Mouse (Mus musculus) erythroblast, embryonic 14.5 days (primary cell): Measurements from ENCODE around the gene Chka. TPM values are rescaled to one million over a fixed set of nuclear protein-coding genes. Genes with fewer than 3 reads are reported as not detected.

Experiments used
- H3K27me3 ChIP-seq: 2 replicates; pipeline ENCODE4 v1.6.1; 2012; ENCODE audit warnings: inconsistent platforms; ENCODE audit not compliant: control insufficient read depth
- H3K36me3 ChIP-seq: 2 replicates; pipeline ENCODE4 v1.6.1; 2012; ENCODE audit warnings: mild to moderate bottlenecking, inconsistent platforms; ENCODE audit not compliant: control insufficient read depth
- H3K4me1 ChIP-seq: 2 replicates; pipeline ENCODE4 v1.6.1; 2012; ENCODE audit warnings: inconsistent platforms; ENCODE audit not compliant: control insufficient read depth
- H3K4me3 ChIP-seq: replicated peaks from 2 replicates; pipeline ENCODE3; 2012; ENCODE audit warnings: moderate library complexity, mild to moderate bottlenecking, inconsistent platforms
- H3K9me3 ChIP-seq: 2 replicates; pipeline ENCODE4 v1.6.1; 2012; ENCODE audit warnings: low read length, inconsistent platforms, mixed read lengths; ENCODE audit not compliant: control insufficient read depth
- GATA1 ChIP-seq: IDR thresholded peaks from 2 replicates; pipeline ENCODE4 v1.6.1; 2012; ENCODE audit warnings: low read length, inconsistent platforms, mixed read lengths
- TAL1 ChIP-seq: IDR thresholded peaks from 3 replicates; pipeline ENCODE4 v1.6.1; 2012; ENCODE audit warnings: low read length, inconsistent platforms, mixed read lengths
- polyA plus RNA-seq: library from polyadenylated mRNA; stranded (reverse); fragments of >175 nt; gene quantifications from 2 replicates; pipeline ENCODE4 v1.2.3, GENCODE M21; 2012

Chka gene
- polyA plus RNA-seq, 1 experiment, result 0.70 TPM

DNA sequence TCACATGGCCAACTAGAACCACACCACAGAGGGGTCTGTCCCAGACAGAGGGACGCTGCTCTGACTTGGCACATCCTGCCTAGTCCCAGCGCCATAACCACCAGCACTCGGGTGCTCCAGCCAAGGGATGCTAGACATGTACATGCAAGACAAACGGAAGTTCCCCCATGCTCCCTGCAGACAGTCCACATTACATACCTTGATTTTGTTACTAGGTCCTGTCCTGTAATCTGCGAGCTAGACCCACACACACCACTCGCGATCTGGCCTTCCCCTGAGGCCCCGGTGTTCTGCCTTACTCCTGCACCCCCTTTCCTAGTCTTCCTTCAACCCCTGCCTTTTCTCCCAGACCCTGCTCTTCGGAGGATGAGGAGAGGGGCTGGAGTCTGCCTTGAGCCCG lies 54.8 kb downstream of the Chka start:
- Histone ChIP-seq H3K4me3 (peak overlapping the region; percentile 70), H3K4me1 (peaks cover 34% of the 10 kb centered on the region), H3K9me3 (no peaks in the 10 kb centered on the region), H3K36me3 (peaks cover 59% of the 10 kb centered on the region), H3K27me3 (no peaks in the 10 kb centered on the region)
- no peak for TF ChIP-seq GATA1
- TF ChIP-seq TAL1, result no peak

DNA sequence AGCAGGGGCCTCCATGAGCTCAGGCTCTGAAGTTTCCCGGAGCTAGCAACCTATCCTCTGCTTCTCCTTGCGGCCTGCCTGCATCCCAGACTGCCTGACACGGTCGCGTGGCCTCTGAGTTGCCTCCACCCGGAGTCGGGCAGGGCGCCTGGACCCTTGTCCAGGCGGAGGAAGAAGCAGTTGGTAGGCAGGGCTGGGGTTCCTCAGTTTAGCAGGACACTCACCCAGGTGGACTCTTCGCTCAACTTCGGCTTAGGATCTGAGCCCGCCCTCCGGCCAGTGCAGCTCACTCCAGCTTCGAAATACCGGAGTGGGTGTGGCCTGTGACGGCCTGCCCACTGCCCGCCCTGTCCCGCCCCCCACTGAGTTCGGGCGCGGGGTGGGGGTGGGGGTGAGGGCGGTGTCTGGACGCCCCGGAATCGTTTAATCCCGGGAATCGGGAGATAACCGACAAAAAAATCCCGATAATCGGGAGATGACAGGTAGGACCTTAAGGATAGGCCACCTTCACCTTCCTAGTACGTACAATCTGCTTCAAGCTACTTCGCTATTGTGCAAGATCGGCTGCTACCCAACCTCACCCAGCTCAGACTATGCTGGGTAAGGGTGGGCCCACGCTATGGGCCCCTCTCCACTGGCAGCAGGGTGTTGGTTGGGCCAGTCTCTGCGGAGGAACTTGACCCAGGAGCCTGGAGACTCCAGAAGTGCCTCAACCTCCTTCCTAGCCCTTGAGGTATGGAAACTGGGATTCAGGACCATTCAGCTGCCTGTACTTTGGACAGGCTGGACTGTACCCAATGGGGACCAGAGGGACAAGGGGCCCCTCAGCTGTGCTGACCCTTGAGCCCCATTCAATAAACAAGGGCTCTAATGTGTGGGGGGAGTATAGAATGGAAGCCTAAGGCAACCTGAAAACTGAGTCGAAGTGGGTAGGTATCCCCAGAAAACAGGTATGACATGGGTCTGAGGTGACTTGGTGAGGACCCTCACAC lies 55.5 kb downstream of the Chka start, which contains the start of gene Tcirg1:
Gene Tcirg1 (minus strand): TSS at position 339 of the 992 bp plus-strand sequence.
- H3K27me3 ChIP-seq, result no peaks in the 10 kb centered on the region
- no peak for TF ChIP-seq TAL1
- TF ChIP-seq GATA1, result no peak
- H3K36me3 ChIP-seq, result peaks cover 58% of the 10 kb centered on the region
- peak within 1 kb of the TSS; percentile 70 for H3K4me3 ChIP-seq
- H3K9me3 ChIP-seq, result no peaks in the 10 kb centered on the region
- H3K4me1 ChIP-seq, result peaks cover 41% of the 10 kb centered on the region

DNA sequence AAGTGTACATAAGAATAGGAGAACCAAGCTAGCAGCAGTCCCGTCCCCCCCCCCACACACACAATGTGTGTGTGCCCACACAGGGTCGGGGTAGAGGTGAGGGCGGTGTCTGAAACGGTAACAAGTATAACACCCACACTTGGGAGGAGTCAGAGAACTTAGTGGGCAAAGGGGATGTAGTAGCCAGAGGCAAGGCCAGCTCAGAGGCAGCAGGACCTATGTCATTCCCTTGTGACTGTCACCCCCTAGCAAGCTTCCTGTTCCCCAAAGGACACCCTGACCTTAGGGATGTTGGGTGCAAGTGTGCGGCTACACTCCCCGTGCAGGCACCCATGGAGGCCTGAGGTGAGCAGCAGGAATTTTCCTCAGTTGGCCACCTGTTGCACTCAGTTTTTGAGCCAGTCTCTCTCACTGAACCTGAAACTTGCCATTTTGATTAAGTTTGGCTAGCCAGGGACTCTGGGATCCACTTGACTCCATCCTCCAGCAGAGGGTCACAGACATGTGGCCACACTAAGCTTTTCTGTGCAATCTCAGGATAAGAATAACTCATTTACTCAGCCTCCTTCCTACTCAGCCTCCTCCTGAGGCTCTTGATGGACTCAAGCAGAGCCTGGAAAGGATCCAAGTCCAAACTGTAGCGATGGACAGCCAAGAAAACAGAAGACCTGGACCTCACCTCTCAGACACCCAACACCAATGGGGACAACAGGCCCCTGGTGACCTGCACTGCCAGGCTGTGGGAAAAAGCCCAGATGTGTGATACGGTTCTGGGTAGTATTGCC lies 56.5 kb downstream of the Chka start:
- no peak for TF ChIP-seq TAL1
- TF ChIP-seq GATA1, result no peak
- H3K9me3 ChIP-seq, result no peaks in the 10 kb centered on the region
- peaks cover 49% of the 10 kb centered on the region for H3K36me3 ChIP-seq
- no peaks in the 10 kb centered on the region for H3K27me3 ChIP-seq
- H3K4me1 ChIP-seq, result peaks cover 47% of the 10 kb centered on the region
- H3K4me3 ChIP-seq, result no peak overlapping the region

DNA sequence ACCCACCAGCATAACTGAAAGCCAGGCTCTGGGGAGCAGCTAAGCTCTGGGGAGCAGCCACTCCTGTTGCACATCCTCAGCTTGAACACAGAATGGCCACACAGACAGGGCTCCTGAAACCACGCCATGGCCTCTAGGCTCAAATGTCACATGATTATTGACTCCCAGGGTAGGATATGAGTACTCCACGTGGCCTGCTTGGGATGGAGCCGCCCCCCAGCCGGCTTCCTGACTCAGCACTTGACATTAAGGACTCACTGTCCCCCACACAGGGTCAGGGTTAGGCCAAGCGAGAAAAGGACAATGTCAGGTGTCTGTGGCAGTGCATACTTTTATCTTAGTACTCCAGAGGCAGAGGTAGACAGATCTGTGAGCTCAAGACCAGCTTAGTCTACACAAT lies 58.6 kb downstream of the Chka start:
- TF ChIP-seq GATA1 (no peak), TAL1 (no peak)
- no peaks in the 10 kb centered on the region for H3K9me3 ChIP-seq
- no peak overlapping the region for H3K4me3 ChIP-seq
- H3K4me1 ChIP-seq, result peaks cover 63% of the 10 kb centered on the region
- no peaks in the 10 kb centered on the region for H3K27me3 ChIP-seq
- peaks cover 44% of the 10 kb centered on the region for H3K36me3 ChIP-seq

DNA sequence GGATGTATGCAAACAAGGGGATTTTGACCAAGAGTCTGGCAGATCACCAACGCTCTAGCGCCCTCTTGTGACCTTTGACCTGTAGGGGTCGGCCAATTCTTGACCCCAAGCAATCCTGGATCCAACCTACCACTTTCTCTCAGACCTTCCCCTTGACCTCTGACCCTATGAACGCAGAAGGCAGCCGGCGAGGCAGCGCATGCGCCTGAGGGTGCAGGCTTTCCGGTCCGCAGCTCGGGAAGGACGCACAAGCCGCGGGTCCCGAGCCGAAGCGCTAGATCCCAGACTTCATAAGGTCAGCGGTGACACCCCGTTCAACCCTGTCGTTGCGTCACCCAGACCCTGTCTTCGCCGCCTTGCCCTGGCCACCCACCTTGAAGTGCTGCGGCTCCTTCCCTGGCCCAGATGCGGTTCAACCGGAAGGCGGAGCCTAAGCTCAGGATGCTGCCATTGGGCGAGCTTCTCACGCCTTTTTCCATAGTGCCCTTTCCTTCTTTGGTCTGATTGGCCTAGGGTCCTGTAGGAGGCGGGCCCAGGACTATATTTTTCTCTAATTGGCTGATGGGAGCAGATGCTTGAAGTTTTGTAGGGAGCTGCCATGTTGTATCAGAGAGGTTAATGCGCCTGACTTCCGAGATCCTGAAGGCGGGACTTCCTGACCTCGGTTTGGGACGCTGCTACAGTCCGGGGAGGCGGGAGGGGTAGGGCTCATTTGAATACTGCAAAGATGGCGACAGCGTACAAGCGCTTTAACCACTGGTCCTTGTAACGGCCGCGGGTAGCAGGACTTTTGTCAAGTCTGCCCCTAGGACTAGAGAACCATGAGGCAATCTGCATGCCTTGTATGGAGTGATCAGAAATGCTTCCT lies 61.0 kb downstream of the Chka start, which contains the start of gene Ndufs8:
Gene Ndufs8 (minus strand): TSS at position 438 of the 868 bp plus-strand sequence.
- H3K27me3 ChIP-seq, result no peaks in the 10 kb centered on the region

DNA sequence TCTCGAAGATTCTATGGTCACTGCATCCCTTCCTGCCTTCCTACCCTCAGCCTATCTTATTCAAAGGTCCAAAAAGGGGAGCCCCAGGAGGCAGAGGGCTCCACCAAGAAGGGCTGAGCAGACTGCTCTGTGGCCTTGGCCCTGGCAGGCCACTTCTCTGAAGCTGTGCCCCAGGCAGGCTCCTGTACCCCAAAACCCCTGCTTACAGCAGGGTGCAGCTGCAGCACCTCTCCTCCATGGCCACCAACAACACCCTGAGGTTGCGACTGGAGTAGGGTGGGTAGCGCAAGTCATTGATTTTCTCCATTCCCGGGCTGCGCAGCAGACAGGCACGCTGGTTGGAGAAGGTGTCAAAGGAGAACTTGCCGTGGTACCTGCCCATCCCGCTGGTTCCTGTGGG lies 62.1 kb downstream of the Chka start:
- Histone ChIP-seq H3K9me3 (no peaks in the 10 kb centered on the region), H3K36me3 (peaks cover 30% of the 10 kb centered on the region), H3K4me3 (peak overlapping the region; percentile 76), H3K27me3 (no peaks in the 10 kb centered on the region), H3K4me1 (peaks cover 37% of the 10 kb centered on the region)
- no peak for TF ChIP-seq TAL1
- no peak for TF ChIP-seq GATA1

More for the DNA sequence above, 61.0 kb downstream of the Chka start, which contains the start of gene Ndufs8:
- Histone ChIP-seq H3K36me3 (peaks cover 41% of the 10 kb centered on the region), H3K4me3 (peak within 1 kb of the TSS; percentile 76), H3K9me3 (no peaks in the 10 kb centered on the region), H3K4me1 (peaks cover 41% of the 10 kb centered on the region)
- TF ChIP-seq TAL1 (no peak), GATA1 (no peak)

DNA sequence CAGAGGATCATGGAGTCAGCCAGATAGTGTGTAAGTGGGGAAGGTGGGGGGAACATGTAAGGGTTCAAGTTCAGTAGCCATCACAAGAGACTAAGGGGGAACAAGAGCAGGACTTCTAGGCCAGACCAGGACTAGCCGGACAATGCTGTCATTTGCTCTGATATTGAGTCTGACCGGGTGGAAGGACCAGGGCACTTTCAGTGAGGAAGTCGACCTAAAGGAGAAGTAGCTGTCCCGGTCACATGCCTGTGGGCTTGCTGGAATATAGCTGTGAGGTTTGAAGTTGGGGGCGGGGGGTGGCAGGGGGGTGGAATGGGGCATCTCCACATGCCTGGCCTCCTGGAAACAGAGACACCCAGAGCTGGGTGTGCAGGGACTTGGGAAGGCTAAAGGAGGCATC lies 63.0 kb downstream of the Chka start:
- Histone ChIP-seq H3K4me3 (no peak overlapping the region), H3K36me3 (peaks cover 22% of the 10 kb centered on the region), H3K9me3 (no peaks in the 10 kb centered on the region), H3K27me3 (no peaks in the 10 kb centered on the region), H3K4me1 (peaks cover 37% of the 10 kb centered on the region)
- no peak for TF ChIP-seq GATA1

DNA sequence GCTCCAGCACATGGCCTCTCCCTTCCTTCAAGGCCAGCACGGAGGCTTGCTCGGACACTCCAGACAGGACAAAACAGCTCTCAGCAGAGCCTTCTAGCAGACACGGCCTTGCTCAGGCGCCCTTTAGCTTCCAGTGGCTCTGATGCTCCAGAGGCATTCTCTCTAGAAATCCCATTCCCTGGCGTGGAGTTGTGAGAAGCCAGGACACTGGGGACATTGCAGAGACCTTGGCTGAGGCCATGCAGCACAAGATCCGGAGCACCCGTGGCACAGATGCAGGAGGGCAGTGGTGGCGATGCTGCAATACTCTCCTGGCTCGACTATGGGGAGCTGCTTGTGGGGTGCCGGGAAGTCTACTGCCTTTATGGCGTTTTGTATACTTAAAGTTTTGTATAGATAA lies 65.2 kb downstream of the Chka start:
- no peak for TF ChIP-seq GATA1
- no peak for TF ChIP-seq TAL1

More for the DNA sequence above, 65.2 kb downstream of the Chka start:
- H3K4me1 ChIP-seq, result peaks cover 30% of the 10 kb centered on the region
- H3K4me3 ChIP-seq, result no peak overlapping the region
- H3K9me3 ChIP-seq, result no peaks in the 10 kb centered on the region
- no peaks in the 10 kb centered on the region for H3K27me3 ChIP-seq
- H3K36me3 ChIP-seq, result no peaks in the 10 kb centered on the region
